Mouse (Mus musculus) cortical plate, adult 2 months (tissue): ENCODE measurements around the gene Mdga2.

Experiments used
- CTCF ChIP-seq: fragments of 200-500 bp; IDR thresholded peaks from 2 replicates; pipeline ENCODE4 v1.5.1; 2011; ENCODE audit warnings: mild to moderate bottlenecking, control low read depth, low read length; ENCODE audit not compliant: insufficient read depth; ENCODE audit errors: extremely low read depth
- POLR2A ChIP-seq: fragments of 200-500 bp; IDR thresholded peaks from 2 replicates; pipeline ENCODE4 v1.6.1; 2011; ENCODE audit warnings: mild to moderate bottlenecking, low read length, control low read depth; ENCODE audit not compliant: insufficient read depth; ENCODE audit errors: extremely low read depth

DNA sequence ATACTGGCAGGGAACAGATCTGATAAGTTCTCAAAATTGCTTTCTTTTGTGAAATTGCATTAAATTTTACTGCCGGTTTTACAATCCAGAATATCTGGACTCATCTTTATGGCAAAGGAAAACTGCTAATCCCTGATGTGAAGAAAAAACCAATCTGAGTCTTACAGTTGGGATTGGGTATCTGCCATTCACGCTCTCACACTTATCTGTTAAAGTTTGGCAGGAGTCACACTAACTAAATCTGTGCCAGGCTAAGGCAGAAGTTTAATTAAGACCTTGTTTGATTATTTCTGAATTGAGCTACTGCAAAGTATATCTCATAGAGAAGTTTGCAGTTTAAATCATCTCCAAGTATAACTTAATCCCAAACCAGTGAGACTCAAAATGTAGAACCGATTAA is 82.2 kb downstream of the Mdga2 start:
- TF ChIP-seq CTCF, result no peak
- no peak for TF ChIP-seq POLR2A
